Mouse (Mus musculus): ENCODE measurements at regions not wholly inside any gene's neighbourhood (a gene's known extent, or its start where the extent isn't known, plus 50 kb on each side); places are given as distances from the start of the nearest gene placed in this dataset.

DNA sequence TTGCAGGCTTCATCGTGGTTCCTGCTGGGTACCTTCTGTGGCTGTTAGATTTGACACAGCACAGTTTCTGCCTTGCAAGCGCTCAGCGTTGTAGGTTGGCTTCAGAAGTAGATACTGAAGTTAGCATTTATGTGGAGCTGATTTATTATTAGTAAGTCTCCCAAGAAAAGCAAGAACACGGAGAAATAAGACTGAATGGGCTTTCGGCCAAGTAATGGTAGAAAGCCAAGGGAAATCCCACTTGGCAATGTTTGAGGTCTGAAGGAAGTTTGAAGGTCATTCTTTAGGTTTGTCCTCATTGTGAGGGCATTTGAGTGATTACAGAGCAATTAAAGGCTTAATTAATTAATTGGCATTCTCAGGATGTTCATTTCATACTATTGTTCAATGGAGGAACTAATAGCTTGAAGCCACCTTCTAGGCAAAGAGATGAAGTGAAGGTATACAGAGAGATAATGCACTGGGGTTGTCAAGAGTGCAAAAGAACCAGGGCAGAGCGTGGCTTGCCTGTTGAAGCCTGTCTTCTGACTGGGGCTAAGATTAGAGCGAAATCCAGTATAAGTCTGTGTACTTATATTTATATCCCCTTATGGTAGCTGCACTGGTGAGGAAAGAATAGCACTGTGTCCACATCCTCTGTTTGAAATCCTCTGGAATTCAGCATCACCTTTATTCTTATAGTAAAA is 311.5 kb upstream of the Ptger4 start:
- no peak overlapping the region for H3K27ac ChIP-seq (ENCODE audit: low read depth, low read length)
- no peak overlapping the region for H3K4me3 ChIP-seq (ENCODE audit: low read length)
- H3K9ac ChIP-seq (ENCODE audit: low read depth, low read length): no peak overlapping the region
- no peak for ATAC-seq (ENCODE audit: low FRiP score, low TSS enrichment)
- no peaks in the 10 kb centered on the region for H3K36me3 ChIP-seq (ENCODE audit: control insufficient read depth, insufficient read depth, low read length)
- H3K4me1 ChIP-seq (ENCODE audit: control insufficient read depth, insufficient read depth, low read length): no peaks in the 10 kb centered on the region
- H3K27me3 ChIP-seq (ENCODE audit: control insufficient read depth, insufficient read depth, low read length): no peaks in the 10 kb centered on the region
- 60% methylated on average over 7 of the region's 7 CpGs for WGBS
- no peak overlapping the region for H3K4me2 ChIP-seq (replicated peaks; ENCODE audit: low read depth, low read length)
- no peaks in the 10 kb centered on the region for H3K9me3 ChIP-seq (ENCODE audit: control insufficient read depth, low read length)

DNA sequence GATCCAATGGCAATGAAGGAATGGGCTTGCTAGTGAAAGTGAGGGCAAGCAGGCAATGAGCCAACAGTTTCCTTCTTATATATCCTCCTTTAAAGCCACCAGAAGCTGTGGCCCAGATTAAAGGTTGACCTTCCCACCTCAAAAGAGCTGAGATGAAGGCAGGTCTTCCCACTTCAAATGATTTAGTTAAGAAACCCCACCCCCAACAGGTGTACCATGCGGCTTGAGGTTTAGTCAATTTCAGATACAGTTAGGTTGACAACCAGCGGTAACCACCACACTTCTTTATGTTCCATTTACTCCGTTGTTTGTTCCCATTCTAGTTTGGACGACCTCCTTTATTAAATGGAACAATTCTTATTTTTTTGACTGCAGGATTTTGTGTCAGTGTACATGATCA is 317.8 kb upstream of the Ptger4 start:
- Histone ChIP-seq H3K4me3 (ENCODE audit: low read length) (no peak overlapping the region), H3K4me2 (replicated peaks; ENCODE audit: low read depth, low read length) (no peak overlapping the region), H3K4me1 (ENCODE audit: control insufficient read depth, insufficient read depth, low read length) (no peaks in the 10 kb centered on the region), H3K9me3 (ENCODE audit: control insufficient read depth, low read length) (no peaks in the 10 kb centered on the region), H3K9ac (ENCODE audit: low read depth, low read length) (no peak overlapping the region), H3K27ac (ENCODE audit: low read depth, low read length) (no peak overlapping the region), H3K36me3 (ENCODE audit: control insufficient read depth, insufficient read depth, low read length) (no peaks in the 10 kb centered on the region), H3K27me3 (ENCODE audit: control insufficient read depth, insufficient read depth, low read length) (no peaks in the 10 kb centered on the region)
- 87% methylated on average over 4 of the region's 4 CpGs for WGBS
- ATAC-seq (ENCODE audit: low FRiP score, low TSS enrichment): no peak

DNA sequence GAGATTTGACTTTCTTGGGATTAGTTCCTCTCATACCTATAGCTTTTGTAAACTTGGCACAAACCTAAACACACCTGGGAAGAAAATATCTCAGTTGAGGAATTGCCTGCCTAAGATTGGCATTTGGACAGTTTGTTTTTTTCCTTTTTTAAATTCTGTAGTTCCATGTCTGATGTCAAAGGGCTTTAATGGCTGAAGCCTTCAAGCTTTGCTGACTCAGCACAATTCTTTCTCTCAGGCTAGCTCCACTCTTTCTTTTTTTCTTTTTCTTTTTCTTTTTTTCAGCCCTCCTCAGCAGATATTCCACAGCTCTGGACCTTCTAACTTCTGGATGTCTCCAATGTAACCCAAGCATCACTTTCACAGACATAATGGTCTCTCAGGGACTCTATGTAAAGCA is 330.4 kb upstream of the Ptger4 start:
- no peak for ATAC-seq (ENCODE audit: low FRiP score, low TSS enrichment)
- H3K4me1 ChIP-seq (ENCODE audit: control insufficient read depth, insufficient read depth, low read length): no peaks in the 10 kb centered on the region
- H3K27ac ChIP-seq (ENCODE audit: low read depth, low read length): no peak overlapping the region
- H3K9ac ChIP-seq (ENCODE audit: low read depth, low read length): no peak overlapping the region
- no peaks in the 10 kb centered on the region for H3K36me3 ChIP-seq (ENCODE audit: control insufficient read depth, insufficient read depth, low read length)
- H3K4me2 ChIP-seq (replicated peaks; ENCODE audit: low read depth, low read length): no peak overlapping the region
- no peaks in the 10 kb centered on the region for H3K27me3 ChIP-seq (ENCODE audit: control insufficient read depth, insufficient read depth, low read length)
- H3K4me3 ChIP-seq (ENCODE audit: low read length): no peak overlapping the region
- no peaks in the 10 kb centered on the region for H3K9me3 ChIP-seq (ENCODE audit: control insufficient read depth, low read length)

DNA sequence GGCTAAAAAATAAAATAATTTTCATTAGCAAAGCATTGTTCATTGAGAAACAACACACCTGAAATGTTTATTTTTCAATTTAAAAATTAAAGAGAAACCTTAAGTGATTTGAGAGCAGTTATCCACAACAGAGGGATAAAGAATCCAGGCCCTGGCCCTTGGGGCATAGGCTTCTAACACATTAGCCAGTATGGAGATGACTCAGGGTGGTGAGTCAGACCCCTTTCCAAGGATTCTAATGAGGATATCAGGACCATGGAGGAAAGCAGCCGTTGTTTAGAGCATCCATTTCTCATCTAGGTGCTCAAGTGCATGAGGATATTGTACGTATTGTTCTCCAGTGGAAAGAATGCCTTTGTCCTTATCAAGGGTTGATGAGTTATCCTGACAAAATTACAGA is 335.6 kb upstream of the Ptger4 start:
- H3K9me3 ChIP-seq (ENCODE audit: control insufficient read depth, low read length): no peaks in the 10 kb centered on the region
- H3K27ac ChIP-seq (ENCODE audit: low read depth, low read length): no peak overlapping the region
- H3K27me3 ChIP-seq (ENCODE audit: control insufficient read depth, insufficient read depth, low read length): no peaks in the 10 kb centered on the region
- no peak overlapping the region for H3K4me3 ChIP-seq (ENCODE audit: low read length)
- no peaks in the 10 kb centered on the region for H3K36me3 ChIP-seq (ENCODE audit: control insufficient read depth, insufficient read depth, low read length)
- H3K4me1 ChIP-seq (ENCODE audit: control insufficient read depth, insufficient read depth, low read length): no peaks in the 10 kb centered on the region
- WGBS: 77% methylated on average over 2 of the region's 2 CpGs
- no peak overlapping the region for H3K9ac ChIP-seq (ENCODE audit: low read depth, low read length)
- ATAC-seq (ENCODE audit: low FRiP score, low TSS enrichment): no peak
- H3K4me2 ChIP-seq (replicated peaks; ENCODE audit: low read depth, low read length): no peak overlapping the region

DNA sequence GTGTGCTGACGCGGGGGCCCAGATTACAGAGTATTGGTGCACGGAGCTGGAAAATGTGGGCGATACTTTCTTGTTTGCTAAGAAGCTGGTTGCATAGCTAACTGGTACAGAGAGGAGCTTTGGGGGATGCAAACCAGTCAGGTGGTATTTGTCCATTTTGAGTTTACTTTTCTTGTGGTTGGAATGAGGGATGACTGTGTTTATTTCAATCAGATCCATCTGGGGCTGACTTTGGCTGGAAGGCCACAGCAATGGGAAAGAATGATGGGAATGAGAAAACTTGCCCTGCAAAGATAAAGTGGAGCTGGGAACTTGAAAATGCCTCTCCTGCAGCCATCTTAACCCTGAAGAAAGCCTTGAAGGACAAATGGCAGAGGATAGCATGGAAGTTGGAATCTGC is 336.4 kb upstream of the Ptger4 start:
- Histone ChIP-seq H3K27ac (ENCODE audit: low read depth, low read length) (no peak overlapping the region), H3K4me3 (ENCODE audit: low read length) (no peak overlapping the region), H3K9me3 (ENCODE audit: control insufficient read depth, low read length) (no peaks in the 10 kb centered on the region), H3K36me3 (ENCODE audit: control insufficient read depth, insufficient read depth, low read length) (no peaks in the 10 kb centered on the region), H3K4me1 (ENCODE audit: control insufficient read depth, insufficient read depth, low read length) (no peaks in the 10 kb centered on the region), H3K27me3 (ENCODE audit: control insufficient read depth, insufficient read depth, low read length) (no peaks in the 10 kb centered on the region), H3K9ac (ENCODE audit: low read depth, low read length) (no peak overlapping the region), H3K4me2 (replicated peaks; ENCODE audit: low read depth, low read length) (no peak overlapping the region)
- ATAC-seq (ENCODE audit: low FRiP score, low TSS enrichment): no peak
- WGBS: 94% methylated on average over 4 of the region's 4 CpGs

DNA sequence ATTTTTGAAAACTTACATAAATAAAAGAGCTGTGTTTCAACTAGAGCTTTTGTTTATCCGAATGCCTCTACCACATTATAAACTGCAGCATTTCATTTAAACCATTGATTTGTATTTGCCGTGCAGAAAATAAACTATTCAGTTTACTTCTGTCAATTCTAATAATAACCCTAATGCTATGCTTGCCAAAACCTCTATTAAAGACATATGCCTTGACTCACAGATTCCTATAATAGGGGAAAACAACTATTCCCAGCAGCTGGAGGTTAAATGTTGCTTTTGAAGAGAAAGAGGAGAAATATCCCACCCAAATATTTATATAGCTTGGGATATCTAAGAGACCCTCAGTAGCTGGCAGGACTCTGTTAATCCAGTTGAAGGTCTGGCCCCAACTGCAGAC is 340.4 kb upstream of the Ptger4 start:
- ATAC-seq (ENCODE audit: low FRiP score, low TSS enrichment): no peak
- H3K36me3 ChIP-seq (ENCODE audit: control insufficient read depth, insufficient read depth, low read length): no peaks in the 10 kb centered on the region
- no peak overlapping the region for H3K9ac ChIP-seq (ENCODE audit: low read depth, low read length)
- no peaks in the 10 kb centered on the region for H3K9me3 ChIP-seq (ENCODE audit: control insufficient read depth, low read length)
- no peak overlapping the region for H3K4me3 ChIP-seq (ENCODE audit: low read length)
- 85% methylated on average over 2 of the region's 2 CpGs for WGBS
- H3K4me2 ChIP-seq (replicated peaks; ENCODE audit: low read depth, low read length): no peak overlapping the region
- no peaks in the 10 kb centered on the region for H3K4me1 ChIP-seq (ENCODE audit: control insufficient read depth, insufficient read depth, low read length)
- no peaks in the 10 kb centered on the region for H3K27me3 ChIP-seq (ENCODE audit: control insufficient read depth, insufficient read depth, low read length)
- no peak overlapping the region for H3K27ac ChIP-seq (ENCODE audit: low read depth, low read length)

DNA sequence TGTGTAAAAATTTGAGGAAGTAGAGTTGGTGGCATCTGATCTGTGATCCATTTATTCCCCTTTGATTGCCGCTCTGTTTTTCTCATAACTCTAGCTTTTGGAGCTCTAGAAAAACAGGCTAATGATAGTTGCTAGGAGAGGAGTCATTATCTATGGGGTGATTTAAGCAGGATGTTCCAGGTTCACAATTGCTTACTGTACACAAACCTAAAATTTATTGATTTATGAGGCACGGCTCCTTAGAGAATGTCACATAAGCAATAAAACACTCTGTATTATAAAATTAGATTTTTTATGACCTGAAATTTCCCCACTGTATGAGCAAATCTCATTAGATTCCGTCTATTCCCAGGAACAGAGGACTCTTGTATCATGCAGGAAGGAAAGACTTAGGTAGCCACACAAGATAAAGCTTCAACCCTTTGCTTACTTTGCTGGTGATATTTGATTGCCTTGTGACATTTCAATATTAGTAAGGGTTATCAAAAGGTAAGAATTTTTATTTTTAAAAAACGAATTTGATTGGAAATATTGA is 360.8 kb upstream of the Ptger4 start:
- 61% methylated on average over 4 of the region's 4 CpGs for WGBS
- H3K27me3 ChIP-seq (ENCODE audit: control insufficient read depth, insufficient read depth, low read length): no peaks in the 10 kb centered on the region
- H3K36me3 ChIP-seq (ENCODE audit: control insufficient read depth, insufficient read depth, low read length): no peaks in the 10 kb centered on the region
- no peak overlapping the region for H3K4me3 ChIP-seq (ENCODE audit: low read length)
- no peak overlapping the region for H3K27ac ChIP-seq (ENCODE audit: low read depth, low read length)
- no peak for ATAC-seq (ENCODE audit: low FRiP score, low TSS enrichment)
- 0 out of 2 replicates have a peak, but pooled peaks cover 3% of the 10 kb centered on the region for H3K9me3 ChIP-seq (ENCODE audit: control insufficient read depth, low read length)
- H3K9ac ChIP-seq (ENCODE audit: low read depth, low read length): no peak overlapping the region
- H3K4me1 ChIP-seq (ENCODE audit: control insufficient read depth, insufficient read depth, low read length): no peaks in the 10 kb centered on the region
- H3K4me2 ChIP-seq (replicated peaks; ENCODE audit: low read depth, low read length): no peak overlapping the region

DNA sequence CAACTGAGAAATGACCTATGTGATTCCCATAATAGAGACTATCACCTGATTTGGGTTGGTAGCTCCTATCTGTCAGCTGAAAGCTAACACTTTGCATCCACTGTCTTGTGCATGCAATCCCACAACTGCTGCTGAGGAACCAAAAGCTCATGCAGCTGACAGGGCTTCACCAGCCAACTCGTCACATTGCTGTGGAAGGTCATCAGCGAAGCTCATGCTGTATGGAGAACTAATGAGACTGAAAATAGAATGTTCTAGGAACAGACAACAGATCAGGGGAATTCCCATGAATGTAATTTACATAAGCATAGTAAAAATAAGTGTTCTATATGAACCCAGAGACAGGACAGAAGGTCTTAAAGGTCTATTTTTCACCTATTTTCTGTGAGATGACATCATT is 363.5 kb upstream of the Ptger4 start:
- 0 out of 2 replicates have a peak, but pooled peaks cover under 1% of the 10 kb centered on the region for H3K9me3 ChIP-seq (ENCODE audit: control insufficient read depth, low read length)
- no peaks in the 10 kb centered on the region for H3K36me3 ChIP-seq (ENCODE audit: control insufficient read depth, insufficient read depth, low read length)
- H3K4me1 ChIP-seq (ENCODE audit: control insufficient read depth, insufficient read depth, low read length): no peaks in the 10 kb centered on the region
- no peaks in the 10 kb centered on the region for H3K27me3 ChIP-seq (ENCODE audit: control insufficient read depth, insufficient read depth, low read length)
- H3K4me3 ChIP-seq (ENCODE audit: low read length): no peak overlapping the region
- no peak for ATAC-seq (ENCODE audit: low FRiP score, low TSS enrichment)
- H3K27ac ChIP-seq (ENCODE audit: low read depth, low read length): no peak overlapping the region
- H3K4me2 ChIP-seq (replicated peaks; ENCODE audit: low read depth, low read length): no peak overlapping the region
- no peak overlapping the region for H3K9ac ChIP-seq (ENCODE audit: low read depth, low read length)
- WGBS: 88% methylated on average over 2 of the region's 2 CpGs

DNA sequence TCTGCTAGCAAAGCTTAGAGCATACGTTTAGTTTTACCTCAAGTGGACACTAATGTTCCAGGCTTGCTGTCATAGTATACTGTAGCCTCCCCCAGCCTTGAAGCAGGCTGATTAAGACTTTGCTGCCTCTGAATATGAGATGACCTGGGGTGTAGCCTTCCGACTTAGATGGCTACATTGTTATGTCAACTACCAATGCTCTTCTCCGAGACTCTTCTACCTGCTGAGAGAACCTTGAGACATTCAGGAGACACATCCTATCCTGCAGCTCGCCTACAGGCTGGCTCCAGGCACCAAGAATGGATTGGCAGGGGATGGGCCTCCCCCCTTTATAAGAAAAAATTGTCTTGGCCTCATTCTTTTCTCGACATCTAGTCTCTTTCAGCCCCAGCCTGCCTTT is 379.0 kb upstream of the Ptger4 start:
- no peak overlapping the region for H3K9ac ChIP-seq (ENCODE audit: low read depth, low read length)
- no peak overlapping the region for H3K4me2 ChIP-seq (replicated peaks; ENCODE audit: low read depth, low read length)
- H3K4me1 ChIP-seq (ENCODE audit: control insufficient read depth, insufficient read depth, low read length): no peaks in the 10 kb centered on the region
- no peaks in the 10 kb centered on the region for H3K27me3 ChIP-seq (ENCODE audit: control insufficient read depth, insufficient read depth, low read length)
- no peak overlapping the region for H3K4me3 ChIP-seq (ENCODE audit: low read length)
- no peaks in the 10 kb centered on the region for H3K36me3 ChIP-seq (ENCODE audit: control insufficient read depth, insufficient read depth, low read length)
- peaks cover 4% of the 10 kb centered on the region; the same call in 1 of the 2 replicates for H3K9me3 ChIP-seq (ENCODE audit: control insufficient read depth, low read length)
- ATAC-seq (ENCODE audit: low FRiP score, low TSS enrichment): no peak
- 90% methylated on average over 5 of the region's 5 CpGs for WGBS
- H3K27ac ChIP-seq (ENCODE audit: low read depth, low read length): no peak overlapping the region

Data from kidney, embryonic 14.5 days (tissue).